Mouse (Mus musculus) brain, embryonic 14.5 days (tissue): ENCODE data around the gene Cuzd1.

Experiments
- CTCF ChIP-seq: fragments of 200-500 bp; IDR thresholded peaks from 2 replicates; pipeline ENCODE4 v1.5.1; 2012; ENCODE audit warnings: inconsistent platforms, mild to moderate bottlenecking, moderate library complexity, borderline replicate concordance; ENCODE audit not compliant: insufficient read depth, insufficient read length; ENCODE audit errors: extremely low read depth
- POLR2A ChIP-seq: fragments of 200-500 bp; IDR thresholded peaks from 2 replicates; pipeline ENCODE4 v1.6.1; 2012; ENCODE audit warnings: mild to moderate bottlenecking, inconsistent platforms, borderline replicate concordance; ENCODE audit not compliant: poor library complexity, insufficient read depth, insufficient read length, severe bottlenecking; ENCODE audit errors: extremely low read depth

DNA sequence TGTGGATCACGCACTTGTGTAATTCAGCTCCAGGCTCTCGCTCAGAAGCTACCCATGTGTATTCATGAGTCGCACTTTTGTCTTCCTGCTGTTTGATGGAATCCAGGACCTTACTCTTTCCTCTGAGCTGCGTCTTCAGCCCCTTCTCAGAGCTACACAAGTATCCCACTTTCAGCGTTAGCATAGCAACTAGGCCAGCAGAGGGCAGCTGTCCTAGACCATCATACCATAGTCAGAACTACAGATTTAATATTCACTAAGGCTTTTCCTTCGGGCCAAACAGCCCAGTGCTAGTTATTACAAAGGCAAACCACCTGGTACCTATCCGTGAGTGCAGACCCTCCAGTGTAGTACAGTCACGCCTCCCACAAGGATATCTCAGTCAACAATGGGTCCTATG is 24.9 kb downstream of the Cuzd1 start:
- TF ChIP-seq CTCF (no peak), POLR2A (no peak)
